Mouse (Mus musculus) liver, adult 2 months (tissue): ENCODE measurements around the gene Cped1.

ENCODE experiments used
- CTCF ChIP-seq: fragments of 200-500 bp; IDR thresholded peaks from 2 replicates; pipeline ENCODE4 v1.5.1; 2011; ENCODE audit warnings: low read depth, low read length, control low read depth
- POLR2A ChIP-seq: fragments of 200-500 bp; IDR thresholded peaks from 2 replicates; pipeline ENCODE4 v1.6.1; 2011; ENCODE audit warnings: low read length, control low read depth; ENCODE audit not compliant: insufficient read depth; ENCODE audit errors: extremely low read depth

DNA sequence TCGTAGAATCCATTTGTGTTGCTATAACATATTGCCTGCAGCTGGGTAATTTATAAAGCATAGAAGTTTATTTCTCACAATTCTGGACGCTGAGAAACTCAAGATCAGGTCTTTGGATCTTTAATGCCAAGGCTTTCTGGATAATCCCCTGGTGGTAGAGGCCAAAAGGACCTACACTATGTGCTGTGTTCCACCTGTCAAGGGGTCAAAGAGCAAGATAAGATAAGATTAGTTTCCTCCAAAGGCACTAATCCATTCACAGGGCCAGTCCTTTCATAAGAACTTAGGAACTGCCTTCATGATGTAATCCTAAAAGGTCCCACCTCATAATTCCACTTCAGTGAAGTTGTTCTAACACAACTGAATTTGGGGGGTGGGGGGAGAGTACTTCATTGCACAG, 162.8 kb downstream of the Cped1 start:
- TF ChIP-seq POLR2A = no peak
- no peak for TF ChIP-seq CTCF
